Mouse (Mus musculus) C2C12 (cell line): ENCODE measurements around the gene Dnah9.

Experiments
- CEBPB ChIP-seq: IDR thresholded peaks from one replicate; pipeline ENCODE4 v1.6.1; 2011; ENCODE audit warnings: low read depth, mild to moderate bottlenecking, control low read depth, moderate library complexity
- CTCF ChIP-seq: IDR thresholded peaks from one replicate; pipeline ENCODE4 v1.5.1; 2011; ENCODE audit not compliant: control insufficient read depth, insufficient read depth, insufficient read length
- MAX ChIP-seq: IDR thresholded peaks from one replicate; pipeline ENCODE4 v1.6.1; 2011; ENCODE audit warnings: mild to moderate bottlenecking, control low read depth
- MYOD1 ChIP-seq: IDR thresholded peaks from one replicate; pipeline ENCODE4 v1.6.1; 2011; ENCODE audit warnings: low read depth; ENCODE audit not compliant: control insufficient read depth, insufficient read length
- MYOG ChIP-seq: IDR thresholded peaks from one replicate; pipeline ENCODE4 v1.6.1; 2011; ENCODE audit not compliant: control insufficient read depth, insufficient read length; ENCODE audit errors: extremely low read depth
- USF1 ChIP-seq: IDR thresholded peaks from one replicate; pipeline ENCODE4 v1.6.1; 2011; ENCODE audit warnings: low read depth, mild to moderate bottlenecking, control low read depth, moderate library complexity

- no peak for TF ChIP-seq MAX
- TF ChIP-seq MYOD1, result no peak
- TF ChIP-seq CTCF, result no peak
- TF ChIP-seq USF1, result no peak
- no peak for TF ChIP-seq CEBPB
- no peak for TF ChIP-seq MYOG
These were observed 19.8 kb upstream of the Dnah9 start for GRCm38 (mm10) chr11:66188146-66188545.
